Mouse (Mus musculus) gastrocnemius, postnatal 4 days (tissue): ENCODE results near the gene Gprc5b. TPM values are rescaled to one million over a fixed set of nuclear protein-coding genes. Genes with fewer than 3 reads are reported as not detected.

Experiments
- total RNA-seq, 2 experiments: library from RNA; stranded (reverse); gene quantifications; 2 replicates each; pipeline ENCODE4 v1.2.3; 2021

Gene Gprc5b
- total RNA-seq, 2 experiments from 2014 or later = 47.2 to 48.9 TPM

Other genes with a start within 250 kb of the Gprc5b start
- gene Iqck, start 139.5 kb downstream of the Gprc5b start, total RNA-seq = 1 to 10 TPM in 1 of 2 experiments, under 1 TPM in 1; 0.73 to 1.6 TPM
- gene Knop1, start 139.0 kb downstream of the Gprc5b start, total RNA-seq = 10 to 100 TPM; 32.5 to 35.2 TPM
- gene Gpr139, start 189.4 kb upstream of the Gprc5b start, total RNA-seq = not detected